Mouse (Mus musculus): Measurements from ENCODE around the gene Abhd17a. TPM values are rescaled to one million over a fixed set of nuclear protein-coding genes. Genes with fewer than 3 reads are reported as not detected.

Abhd17a gene
- total RNA-seq (2022), result 100 to 1,000 TPM in 1 of 4 experiments, 10 to 100 TPM in 3; 97.0 to 101 (median 97.8) TPM

- peak; percentile 94 for DNase-seq
Measured at GRCm38 (mm10) chr10:80589879-80590854, at the start of gene Abhd17a. Gene Abhd17a, minus strand, starts transcription at chr10:80590341.

GRCm38 (mm10) chr10:80635345-80635744 lies 45.2 kb upstream of the Abhd17a start:
- DNase-seq, result no peak

- no peak for DNase-seq
Measured at GRCm38 (mm10) chr10:80628925-80629324, 38.8 kb upstream of the Abhd17a start.

GRCm38 (mm10) chr10:80627685-80628084 lies 37.5 kb upstream of the Abhd17a start:
- no peak for DNase-seq

GRCm38 (mm10) chr10:80625764-80626163 lies 35.6 kb upstream of the Abhd17a start:
- DNase-seq, result no peak

GRCm38 (mm10) chr10:80623457-80624191 lies 33.5 kb upstream of the Abhd17a start:
- DNase-seq, result peak; percentile 58

- peak; percentile 62 for DNase-seq
Measured at GRCm38 (mm10) chr10:80622661-80623456, 32.7 kb upstream of the Abhd17a start, which contains the start of gene Csnk1g2. Gene Csnk1g2, plus strand, starts transcription at chr10:80622838.

GRCm38 (mm10) chr10:80621940-80622660 lies 32.0 kb upstream of the Abhd17a start:
- DNase-seq, result peak; percentile 99

- no peak for DNase-seq
Measured at GRCm38 (mm10) chr10:80621690-80621939, 31.5 kb upstream of the Abhd17a start.

GRCm38 (mm10) chr10:80620796-80621689 lies 30.9 kb upstream of the Abhd17a start:
- DNase-seq, result no peak

GRCm38 (mm10) chr10:80620365-80620764 lies 30.2 kb upstream of the Abhd17a start:
- DNase-seq, result no peak

- no peak for DNase-seq
Measured at GRCm38 (mm10) chr10:80619465-80620244, 29.5 kb upstream of the Abhd17a start.

- no peak for DNase-seq
Measured at GRCm38 (mm10) chr10:80618181-80618580, 28.0 kb upstream of the Abhd17a start.

GRCm38 (mm10) chr10:80614351-80614750 lies 24.2 kb upstream of the Abhd17a start:
- DNase-seq, result no peak

GRCm38 (mm10) chr10:80613821-80614220 lies 23.7 kb upstream of the Abhd17a start:
- DNase-seq, result no peak

GRCm38 (mm10) chr10:80611905-80612304 lies 21.8 kb upstream of the Abhd17a start:
- DNase-seq, result no peak

- no peak for DNase-seq
Measured at GRCm38 (mm10) chr10:80611024-80611423, 20.9 kb upstream of the Abhd17a start.

GRCm38 (mm10) chr10:80610116-80610785 lies 20.1 kb upstream of the Abhd17a start:
- DNase-seq, result no peak

- no peak for DNase-seq
Measured at GRCm38 (mm10) chr10:80609269-80609924, 19.3 kb upstream of the Abhd17a start.
